Mouse (Mus musculus): ENCODE measurements around the gene Cotl1.

- TF ChIP-seq GATA1 (IDR thresholded peaks at IDR 0.05; ENCODE audit: borderline replicate concordance, low read length): no peak
- TF ChIP-seq FLI1 (IDR thresholded peaks at IDR 0.05; ENCODE audit: low read length): no peak
These were observed 824 bp downstream of the Cotl1 start for GRCm38 (mm10) chr8:119839419-119840021.

All from megakaryocyte, embryonic 14.5 days (primary cell).